Mouse (Mus musculus) liver, embryonic 14.5 days (tissue): ENCODE data around the gene Pigp.

Experiments
- CTCF ChIP-seq: IDR thresholded peaks from 2 replicates; pipeline ENCODE4 v1.5.1; 2016; ENCODE audit warnings: antibody characterized with exemption, low read depth, control low read depth
- EP300 ChIP-seq: IDR thresholded peaks from 2 replicates; pipeline ENCODE4 v1.6.1; 2016; ENCODE audit warnings: antibody characterized with exemption, low read depth

GRCm38 (mm10) chr16:94411287-94411686, 39.6 kb upstream of the Pigp start:
- no peak for TF ChIP-seq CTCF
- no peak for TF ChIP-seq EP300
